Mouse (Mus musculus): ENCODE results near the gene Gm10300.
A peak's percentile ranks its signal among the peaks of the same experiment; 100 is the strongest.

The Gm10300 gene

GRCm38 (mm10) chr4:132074077-132074932 is at the start of gene Gm10300:
TSS of gene Gm10300 (plus strand) at chr4:132074697.
- DNase-seq (ENCODE audit: low spot score in 2 of 2), result no peak

GRCm38 (mm10) chr4:132025264-132025663 is 49.2 kb upstream of the Gm10300 start:
- DNase-seq (ENCODE audit: low spot score in 2 of 2), result no peak

DNA sequence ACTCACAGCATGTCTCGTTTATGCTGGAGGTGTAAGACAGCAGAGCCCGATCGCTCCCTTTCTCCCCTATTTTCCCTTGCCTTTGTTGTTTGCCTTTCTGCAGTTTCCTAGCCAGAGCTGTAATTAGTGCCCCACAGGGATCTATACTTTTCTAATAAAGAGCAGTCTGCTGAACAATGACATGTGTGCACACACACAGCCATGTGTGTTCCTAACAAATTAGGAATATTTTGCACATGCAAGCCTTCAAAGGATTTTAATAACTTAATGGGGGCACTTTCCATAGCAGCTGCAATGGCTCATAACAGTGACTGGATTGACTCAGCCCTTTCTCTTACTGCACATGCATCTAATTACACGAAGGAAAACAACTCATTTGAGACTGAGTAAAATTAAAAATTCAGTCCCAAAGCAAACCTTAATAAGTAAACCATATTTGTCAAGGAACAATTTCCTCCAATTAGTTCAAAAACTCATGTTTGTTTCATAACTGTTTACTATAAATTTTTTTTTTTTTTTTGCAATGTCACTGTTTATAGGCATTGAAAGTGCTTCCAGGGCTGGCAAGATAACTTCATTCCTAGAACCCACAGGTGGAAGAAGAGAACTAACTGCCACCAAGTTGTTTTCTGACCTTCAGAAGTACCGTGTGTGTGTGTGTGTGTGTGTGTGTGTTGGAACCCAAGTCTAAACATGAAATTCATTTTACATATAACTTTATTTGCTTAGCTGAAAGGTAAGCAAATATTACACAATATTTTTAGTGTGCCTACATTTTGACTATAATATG is 48.6 kb upstream of the Gm10300 start:
- DNase-seq (ENCODE audit: low spot score in 2 of 2), result no peak

DNA sequence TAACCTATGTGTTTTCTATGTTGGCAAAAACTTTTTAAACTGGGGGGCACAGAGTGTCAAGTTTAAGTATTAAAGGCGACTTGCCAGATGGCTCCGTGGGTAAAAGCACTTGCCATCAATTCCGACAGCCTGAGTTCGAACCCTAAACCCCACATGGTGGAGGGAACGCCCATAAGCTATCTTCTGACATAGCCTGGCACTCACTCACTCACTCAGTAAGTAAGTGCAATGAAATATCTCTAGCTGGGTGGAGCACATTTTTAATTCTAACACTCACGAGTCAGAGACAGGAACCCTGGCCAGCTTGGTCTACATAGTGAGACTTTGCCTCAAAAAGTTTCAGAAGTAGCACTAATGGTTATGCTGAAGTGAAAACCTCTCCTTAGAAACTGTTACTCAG is 47.3 kb upstream of the Gm10300 start:
- no peak for DNase-seq (ENCODE audit: low spot score in 2 of 2)

GRCm38 (mm10) chr4:132027806-132028205 is 46.7 kb upstream of the Gm10300 start:
- DNase-seq (ENCODE audit: low spot score in 2 of 2), result no peak

DNA sequence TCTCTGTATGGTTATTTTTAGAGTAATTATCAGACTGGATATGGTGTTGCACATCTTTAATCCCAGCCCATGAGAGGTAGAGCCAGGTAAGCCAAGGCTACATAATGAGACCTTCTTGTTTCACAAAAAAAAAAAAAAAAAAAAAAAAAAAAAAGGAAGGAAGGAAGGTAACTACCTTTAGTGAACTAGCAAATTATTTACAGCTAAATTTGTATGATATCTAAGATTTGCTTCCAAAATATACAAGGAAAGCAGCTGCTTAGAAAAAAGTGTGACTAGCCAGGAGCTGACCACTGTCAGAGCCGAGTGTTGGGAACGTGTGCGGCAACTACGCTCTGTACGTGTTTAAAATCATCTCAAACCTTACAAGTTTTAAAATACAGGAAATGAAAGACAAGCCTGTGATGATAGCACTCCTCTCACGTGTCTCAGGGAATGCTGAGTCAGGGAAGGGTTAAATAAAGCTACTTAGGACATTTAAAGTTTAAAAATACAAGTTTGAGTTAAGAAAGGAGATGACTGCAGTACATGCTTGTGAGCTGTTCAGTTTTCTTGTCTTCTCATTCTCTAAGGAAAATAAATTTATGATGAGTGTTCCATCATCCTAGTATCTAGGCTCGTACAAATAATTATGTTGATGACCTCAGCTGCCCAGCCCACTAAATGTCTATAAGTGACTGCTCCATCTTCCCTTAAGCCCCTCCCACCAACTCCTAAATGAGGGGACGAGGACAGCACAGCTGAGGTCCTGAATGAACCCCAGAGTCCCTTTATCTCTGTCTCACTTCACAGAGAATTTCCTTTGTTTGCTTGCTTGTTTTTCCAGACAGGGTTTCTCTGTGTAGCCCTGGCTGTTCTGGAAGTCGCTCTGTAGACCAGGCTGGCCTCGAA is 44.4 kb upstream of the Gm10300 start:
- DNase-seq (ENCODE audit: low spot score in 2 of 2), result no peak

DNA sequence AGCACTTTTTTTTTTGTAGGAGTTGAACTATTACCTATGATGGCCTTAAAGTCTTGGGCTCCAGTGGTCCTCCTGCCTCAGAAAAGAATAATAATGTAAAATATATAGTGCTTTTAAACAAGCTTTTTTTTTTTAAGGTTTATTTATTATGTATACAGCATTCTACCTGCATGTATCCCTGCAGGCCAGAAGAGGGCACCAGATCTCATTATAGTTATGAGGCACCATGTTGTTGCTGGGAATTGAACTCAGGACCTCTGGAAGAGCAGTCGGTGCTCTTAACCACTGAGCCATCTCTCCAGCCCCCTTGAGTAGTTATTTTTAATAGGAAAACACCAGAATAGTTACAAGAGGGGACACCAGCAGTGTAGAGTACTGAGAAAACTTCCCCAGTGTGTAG is 41.3 kb upstream of the Gm10300 start:
- no peak for DNase-seq (ENCODE audit: low spot score in 2 of 2)

GRCm38 (mm10) chr4:132034242-132034641 is 40.3 kb upstream of the Gm10300 start:
- no peak for DNase-seq (ENCODE audit: low spot score in 2 of 2)

GRCm38 (mm10) chr4:132037137-132037536 is 37.4 kb upstream of the Gm10300 start:
- no peak for DNase-seq (ENCODE audit: low spot score in 2 of 2)

GRCm38 (mm10) chr4:132037991-132038390 is 36.5 kb upstream of the Gm10300 start:
- no peak for DNase-seq (ENCODE audit: low spot score in 2 of 2)

- DNase-seq (ENCODE audit: low spot score in 2 of 2), result no peak
Measured at GRCm38 (mm10) chr4:132038809-132039208, 35.7 kb upstream of the Gm10300 start.

- DNase-seq (ENCODE audit: low spot score in 2 of 2), result no peak
Measured at GRCm38 (mm10) chr4:132039521-132039920, 35.0 kb upstream of the Gm10300 start.

- no peak for DNase-seq (ENCODE audit: low spot score in 2 of 2)
Measured at GRCm38 (mm10) chr4:132039975-132040645, 34.4 kb upstream of the Gm10300 start.

GRCm38 (mm10) chr4:132041471-132042332 is 32.8 kb upstream of the Gm10300 start:
- DNase-seq (ENCODE audit: low spot score in 2 of 2), result no peak

- no peak for DNase-seq (ENCODE audit: low spot score in 2 of 2)
Measured at GRCm38 (mm10) chr4:132043726-132044125, 30.8 kb upstream of the Gm10300 start.

DNA sequence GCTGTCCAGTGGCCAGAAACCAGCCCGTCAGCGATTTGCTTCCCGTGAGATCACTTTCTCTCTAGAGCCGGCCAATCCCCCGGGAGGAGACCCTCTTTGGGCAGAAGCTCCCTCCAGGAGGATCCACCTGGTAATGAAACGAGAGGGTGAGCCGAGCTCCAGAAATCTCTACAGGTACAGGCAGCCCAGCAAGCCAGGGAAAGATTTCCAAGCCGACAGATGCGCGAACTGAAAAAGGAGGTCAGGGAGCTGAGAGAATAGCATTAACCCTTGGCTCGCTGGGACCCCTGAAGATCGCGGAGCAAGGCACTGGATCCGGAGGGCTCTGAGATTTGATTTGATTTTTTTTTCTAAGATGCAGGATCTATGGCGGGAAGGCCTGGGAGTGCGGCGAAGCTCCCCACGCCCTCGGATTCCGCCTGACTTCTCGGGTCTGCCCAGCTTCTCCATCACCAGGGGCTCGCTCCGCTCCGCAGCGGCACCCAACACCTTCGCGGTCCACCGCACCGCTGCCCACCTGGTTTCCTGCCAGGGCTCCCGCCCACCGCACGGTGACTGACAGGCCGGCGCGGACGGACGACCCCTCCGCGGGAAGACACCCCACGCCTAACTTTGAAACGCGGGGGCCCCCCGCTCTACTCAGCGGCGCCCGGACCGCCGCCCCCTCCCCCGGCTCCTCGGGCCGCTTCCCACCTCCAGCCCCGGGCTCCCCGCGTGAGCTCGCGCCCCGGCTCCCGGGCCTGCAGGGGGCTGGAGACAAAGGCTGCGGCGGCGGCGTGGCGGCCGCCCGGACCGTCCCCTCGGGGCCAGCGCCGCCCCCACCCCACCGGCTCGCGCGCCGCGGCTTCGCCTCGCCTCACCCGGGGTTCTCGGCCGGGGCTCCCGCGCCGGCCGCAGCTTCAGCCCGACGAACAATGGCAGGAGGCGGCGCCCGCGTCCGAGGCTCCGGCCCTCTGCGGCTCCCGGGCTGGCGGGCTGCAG is 26.2 kb upstream of the Gm10300 start:
- peak in 1 of 2 experiments; percentile 32 for DNase-seq (ENCODE audit: low spot score in 2 of 2)

DNA sequence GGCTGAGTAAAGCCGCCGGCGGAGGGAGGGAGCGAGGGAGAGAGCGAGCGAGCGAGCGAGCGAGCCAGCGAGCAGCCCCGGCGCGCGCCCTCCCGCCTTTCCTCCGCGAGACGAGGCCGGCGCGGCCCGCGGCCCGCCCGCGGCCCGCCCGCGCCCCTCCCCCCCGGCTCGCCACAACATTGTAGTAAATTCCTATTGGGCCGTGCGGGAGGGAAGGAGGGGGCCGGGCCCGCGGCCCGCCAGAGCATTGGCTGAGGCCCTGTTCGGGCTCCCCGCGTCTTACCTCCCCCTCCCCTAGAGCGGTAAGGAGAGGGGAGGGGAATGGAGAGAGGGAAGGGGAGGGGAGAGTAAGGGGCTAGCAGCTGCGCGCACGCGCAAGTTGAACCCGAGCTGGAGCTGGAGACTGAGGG is 25.5 kb upstream of the Gm10300 start:
- DNase-seq (ENCODE audit: low spot score in 2 of 2), result peak; percentile 79 to 84

DNA sequence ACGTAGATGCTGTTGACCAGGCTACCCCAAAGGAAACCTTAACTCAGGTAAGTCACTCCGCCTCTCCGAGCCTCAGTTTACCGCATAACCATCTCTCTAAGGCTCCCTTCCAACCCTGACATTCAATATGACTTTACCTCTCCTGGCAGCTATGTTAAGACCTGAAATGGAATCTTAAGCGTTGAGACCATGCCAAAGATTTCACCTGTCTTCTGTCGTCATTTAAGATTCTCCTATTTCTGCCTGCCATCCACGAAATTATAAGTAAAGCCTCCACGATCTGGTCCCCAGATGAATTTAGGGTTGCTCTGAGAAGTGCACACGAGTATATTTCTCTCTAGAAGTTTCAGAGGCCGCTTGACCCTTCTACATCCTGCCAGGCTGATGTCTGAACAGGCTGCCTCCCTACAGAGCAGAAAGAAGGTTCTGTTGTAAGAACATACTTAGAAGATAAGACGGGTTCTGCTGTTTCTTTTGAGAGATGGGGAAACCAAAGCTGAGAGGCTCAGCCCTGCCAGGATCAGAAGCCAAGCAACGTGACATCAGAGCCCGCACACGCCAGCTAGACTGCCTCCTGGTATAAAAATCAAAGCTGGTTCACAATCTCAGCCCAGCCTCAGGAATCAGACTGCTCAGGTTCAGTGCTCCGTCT is 24.8 kb upstream of the Gm10300 start:
- no peak for DNase-seq (ENCODE audit: low spot score in 2 of 2)
